Mouse (Mus musculus): ENCODE measurements around the gene Tcf20. TPM values are rescaled to one million over a fixed set of nuclear protein-coding genes. Genes with fewer than 3 reads are reported as not detected.

Tcf20 gene
- total and polyA plus RNA-seq, 3 experiments: 27.0 to 47.2 (median 29.0) TPM

GRCm38 (mm10) chr15:83010990-83011664 is 23.5 kb upstream of the Tcf20 start:
- no peaks in the 10 kb centered on the region for H3K36me3 ChIP-seq (replicated peaks in 1 of 2; ENCODE audit: control insufficient read depth in 1 of 2, insufficient read depth in 1 of 2, low read length in 1 of 2)
- H3K4me1 ChIP-seq (ENCODE audit: control insufficient read depth in 1 of 2, insufficient read depth in 2 of 2): peaks cover 15 to 69% of the 10 kb centered on the region in 2 experiments
- no peak overlapping the region for H3K9ac ChIP-seq (ENCODE audit: insufficient read depth, low read depth)
- TF ChIP-seq POLR2A (IDR thresholded peaks at IDR 0.05; ENCODE audit: low read depth, low read length): no peak
- no peak for TF ChIP-seq MAX (IDR thresholded peaks at IDR 0.05; ENCODE audit: low read length)
- TF ChIP-seq GABPA (IDR thresholded peaks at IDR 0.05; ENCODE audit: insufficient replicate concordance, low read depth, low read length): no peak
- TF ChIP-seq ZKSCAN1 (IDR thresholded peaks at IDR 0.05; ENCODE audit: borderline replicate concordance, low read depth, low read length): no peak
- TF ChIP-seq SIN3A (IDR thresholded peaks at IDR 0.05; ENCODE audit: low read length): no peak
- TF ChIP-seq RCOR1 (conservative IDR thresholded peaks at IDR 0.05; ENCODE audit: low read depth, low read length): no peak
- no peak for TF ChIP-seq MAFK (IDR thresholded peaks at IDR 0.05; ENCODE audit: insufficient replicate concordance, low read length)
- TF ChIP-seq TBP (conservative IDR thresholded peaks at IDR 0.05; ENCODE audit: low read depth, low read length): no peak
- no peak for TF ChIP-seq TCF12 (IDR thresholded peaks at IDR 0.05; ENCODE audit: low read depth, low read length)
- H3K4me3 ChIP-seq (replicated peaks in 1 of 3; ENCODE audit: low read depth in 2 of 3, low read length in 2 of 3, poor library complexity in 1 of 3): no peak overlapping the region
- no peak overlapping the region for H3K4me2 ChIP-seq (ENCODE audit: insufficient read depth, low read depth, poor library complexity, severe bottlenecking)
- dilution Hi-C loops (cut with MboI; ENCODE audit: extremely low pct_ligation_motif_present, extremely low pct_unique_long_range_greater_than_20kb, low sequenced_read_pairs): no loop called here
- H3K79me2 ChIP-seq (replicated peaks; ENCODE audit: control insufficient read depth, extremely low read depth, insufficient read depth, poor library complexity, severe bottlenecking): no peaks in the 10 kb centered on the region
- H3K27ac ChIP-seq (ENCODE audit: insufficient read depth, low read depth): no peak overlapping the region
- H3K9me3 ChIP-seq (replicated peaks; ENCODE audit: low read length): no peaks in the 10 kb centered on the region
- in situ Hi-C loops (cut with MboI; ENCODE audit: low pct_ligation_motif_present, low pct_unique_long_range_greater_than_20kb, low sequenced_read_pairs): no loop called here
- no peaks in the 10 kb centered on the region for H3K27me3 ChIP-seq (replicated peaks)
- DNase-seq (ENCODE audit: extremely low read depth): no peak

- Histone ChIP-seq H3K4me1 (ENCODE audit: control insufficient read depth in 1 of 2, insufficient read depth in 2 of 2) (peaks cover 15 to 66% of the 10 kb centered on the region in 2 experiments), H3K79me2 (replicated peaks; ENCODE audit: control insufficient read depth, extremely low read depth, insufficient read depth, poor library complexity, severe bottlenecking) (no peaks in the 10 kb centered on the region), H3K36me3 (replicated peaks in 1 of 2; ENCODE audit: control insufficient read depth in 1 of 2, insufficient read depth in 1 of 2, low read length in 1 of 2) (no peaks in the 10 kb centered on the region), H3K4me3 (replicated peaks in 1 of 3; ENCODE audit: low read depth in 2 of 3, low read length in 2 of 3, poor library complexity in 1 of 3) (no peak overlapping the region), H3K9ac (ENCODE audit: insufficient read depth, low read depth) (no peak overlapping the region), H3K9me3 (replicated peaks; ENCODE audit: low read length) (no peaks in the 10 kb centered on the region), H3K4me2 (ENCODE audit: insufficient read depth, low read depth, poor library complexity, severe bottlenecking) (no peak overlapping the region), H3K27me3 (replicated peaks) (no peaks in the 10 kb centered on the region), H3K27ac (ENCODE audit: insufficient read depth, low read depth) (no peak overlapping the region)
- in situ Hi-C loops (cut with MboI; ENCODE audit: low pct_ligation_motif_present, low pct_unique_long_range_greater_than_20kb, low sequenced_read_pairs) (no loop called here), dilution Hi-C loops (cut with MboI; ENCODE audit: extremely low pct_ligation_motif_present, extremely low pct_unique_long_range_greater_than_20kb, low sequenced_read_pairs) (no loop called here)
- TF ChIP-seq MYC (IDR thresholded peaks at IDR 0.05; ENCODE audit: low read depth, low read length) (no peak), TBP (conservative IDR thresholded peaks at IDR 0.05; ENCODE audit: low read depth, low read length) (no peak), CTCF (conservative IDR thresholded peaks at IDR 0.05 in 1 of 2, IDR thresholded peaks at IDR 0.05 in 1 of 2; ENCODE audit: low read depth in 2 of 2, low read length in 2 of 2) (no peak), HCFC1 (IDR thresholded peaks at IDR 0.05; ENCODE audit: low read depth, low read length) (no peak), SIN3A (IDR thresholded peaks at IDR 0.05; ENCODE audit: low read length) (no peak)
- no peak for DNase-seq (ENCODE audit: extremely low read depth)
Measured at GRCm38 (mm10) chr15:83010423-83010822, 22.8 kb upstream of the Tcf20 start.

DNA sequence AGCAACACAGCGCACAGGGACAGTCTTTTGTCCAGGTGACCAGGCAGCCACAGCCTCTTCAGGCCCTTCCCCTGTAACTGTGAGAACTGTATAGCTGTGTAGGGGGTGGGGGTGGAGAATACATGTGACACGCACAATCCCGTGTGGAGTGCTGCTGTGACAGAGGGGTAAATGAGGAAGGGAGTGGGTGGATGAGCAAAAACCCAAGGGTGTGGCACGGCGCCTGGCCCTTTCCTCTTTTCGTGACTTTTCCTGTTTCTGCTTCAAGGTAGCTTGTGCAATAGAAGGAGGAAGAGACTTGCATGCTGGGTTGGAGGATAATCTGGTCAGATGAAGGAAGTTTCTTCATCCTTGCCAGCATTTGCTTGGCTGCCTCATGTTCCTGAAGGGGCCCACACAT is 21.9 kb upstream of the Tcf20 start:
- Histone ChIP-seq H3K4me2 (ENCODE audit: insufficient read depth, low read depth, poor library complexity, severe bottlenecking) (peak overlapping the region; percentile 1; the same call in 1 of the 2 replicates), H3K9ac (ENCODE audit: insufficient read depth, low read depth) (no peak overlapping the region), H3K79me2 (replicated peaks; ENCODE audit: control insufficient read depth, extremely low read depth, insufficient read depth, poor library complexity, severe bottlenecking) (no peaks in the 10 kb centered on the region), H3K36me3 (replicated peaks in 1 of 2; ENCODE audit: control insufficient read depth in 1 of 2, insufficient read depth in 1 of 2, low read length in 1 of 2) (no peaks in the 10 kb centered on the region), H3K27me3 (replicated peaks) (no peaks in the 10 kb centered on the region), H3K4me1 (ENCODE audit: control insufficient read depth in 1 of 2, insufficient read depth in 2 of 2) (peaks cover 15 to 66% of the 10 kb centered on the region in 2 experiments), H3K4me3 (replicated peaks in 1 of 3; ENCODE audit: low read depth in 2 of 3, low read length in 2 of 3, poor library complexity in 1 of 3) (peak overlapping the region in 1 of 3 experiments; percentile 4), H3K9me3 (replicated peaks; ENCODE audit: low read length) (no peaks in the 10 kb centered on the region), H3K27ac (ENCODE audit: insufficient read depth, low read depth) (peak overlapping the region; percentile 17; the same call in 1 of the 2 replicates)
- TF ChIP-seq ELF1 (IDR thresholded peaks at IDR 0.05; ENCODE audit: low read depth, low read length) (peak; percentile 24; the same call in 1 of the 2 replicates), MAX (IDR thresholded peaks at IDR 0.05; ENCODE audit: low read length) (no peak)
- dilution Hi-C loops (cut with MboI; ENCODE audit: extremely low pct_ligation_motif_present, extremely low pct_unique_long_range_greater_than_20kb, low sequenced_read_pairs): no loop called here
- in situ Hi-C loops (cut with MboI; ENCODE audit: low pct_ligation_motif_present, low pct_unique_long_range_greater_than_20kb, low sequenced_read_pairs): no loop called here
- no peak for DNase-seq (ENCODE audit: extremely low read depth)

Data from CH12.LX (cell line).